Mouse (Mus musculus) liver (tissue): ENCODE results near the gene Gm28048.

ENCODE experiments used
- DNase-seq: peaks from one replicate; pipeline ENCODE4 v3.0.0-alpha.2; 2020; ENCODE audit warnings: mixed read lengths

Gene Gm28048

DNA sequence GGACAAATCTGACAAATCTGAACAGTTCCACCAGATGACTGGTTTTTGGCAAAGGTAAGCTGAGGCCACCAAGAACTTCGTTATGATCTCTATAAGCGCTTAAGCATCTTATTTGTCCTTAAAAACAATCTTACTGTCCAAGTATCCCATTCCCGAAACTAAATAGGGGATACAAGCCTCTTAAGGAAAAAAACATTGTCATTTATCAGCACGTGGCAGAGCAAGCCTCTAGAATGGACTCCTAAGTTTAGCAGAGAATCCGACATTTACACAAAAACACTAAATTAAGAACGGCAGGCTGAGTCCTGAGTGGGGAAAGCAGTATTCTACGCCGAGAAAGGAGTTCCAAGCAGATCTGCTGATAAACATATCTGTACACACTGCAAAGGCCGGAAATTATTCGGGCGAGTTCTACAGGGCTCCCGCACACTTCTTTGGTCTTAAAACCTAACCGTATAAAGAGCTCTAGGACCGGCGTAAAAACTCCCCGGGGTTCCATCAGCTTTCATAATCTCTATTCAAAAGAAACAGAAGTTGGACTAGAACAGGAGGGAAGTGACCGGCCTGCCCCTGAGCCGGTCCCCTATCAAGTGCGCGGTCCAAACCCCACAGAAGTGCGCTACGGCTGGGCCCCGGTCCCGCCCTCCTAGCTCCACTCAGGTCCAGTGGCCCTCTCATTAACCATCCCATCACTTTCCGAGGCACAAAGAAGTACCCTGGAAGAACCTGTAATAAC, 124.0 kb downstream of the Gm28048 start:
- DNase-seq: no peak

DNA sequence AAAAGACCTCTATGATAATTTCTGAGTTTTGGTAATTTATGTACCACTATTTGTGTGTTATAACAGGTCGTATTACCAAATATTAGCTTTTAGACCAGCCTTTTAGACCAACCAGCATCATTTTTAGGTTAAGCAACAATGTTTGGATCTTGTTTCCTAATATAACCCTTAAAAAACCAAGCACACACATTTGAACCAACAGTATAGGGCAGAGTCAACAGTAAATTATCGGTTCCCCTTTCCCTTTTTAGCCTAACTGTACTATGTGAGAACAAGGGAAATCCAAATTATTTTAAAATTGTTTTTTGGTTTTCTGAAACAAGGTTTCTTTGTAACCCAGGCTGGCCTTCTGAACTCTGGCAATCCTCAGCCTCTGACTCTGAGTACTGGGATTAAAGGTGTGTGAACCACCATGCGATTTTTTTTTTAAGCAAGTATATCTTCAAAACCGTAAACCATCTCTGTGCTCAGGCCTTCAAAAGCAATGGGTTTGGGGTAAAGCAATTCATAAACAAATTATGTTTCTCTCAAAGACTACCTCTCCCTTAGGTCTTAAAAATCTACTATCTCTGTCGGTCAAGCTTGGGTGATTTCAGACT, 124.7 kb downstream of the Gm28048 start:
- DNase-seq: no peak

DNA sequence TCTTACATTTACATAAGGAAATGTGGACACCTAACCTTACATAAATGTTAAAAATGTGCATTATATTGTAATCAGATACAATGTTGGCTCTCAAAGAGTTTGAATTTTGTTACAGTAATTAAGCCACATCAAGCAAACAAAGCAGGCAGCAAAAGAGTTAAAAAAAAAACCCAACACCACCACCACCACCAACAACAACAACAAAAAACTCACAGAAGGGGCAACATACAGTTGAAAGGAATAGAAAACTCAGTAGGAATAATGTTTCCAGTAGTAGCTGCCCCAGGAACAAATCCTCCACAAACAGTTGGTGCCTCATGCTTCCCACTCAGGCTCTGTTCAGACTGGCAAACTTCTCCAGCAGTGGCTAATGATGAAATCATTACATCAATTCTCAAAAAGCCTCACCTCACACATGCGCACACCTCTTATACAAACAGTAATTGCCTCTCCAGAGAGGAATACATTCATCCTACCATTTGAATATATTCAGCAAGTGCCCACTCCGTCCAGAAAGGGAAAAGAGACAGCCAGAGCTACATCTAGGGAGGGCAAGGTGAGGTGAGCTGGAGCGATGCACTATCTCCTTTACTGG, 125.4 kb downstream of the Gm28048 start:
- DNase-seq: no peak

DNA sequence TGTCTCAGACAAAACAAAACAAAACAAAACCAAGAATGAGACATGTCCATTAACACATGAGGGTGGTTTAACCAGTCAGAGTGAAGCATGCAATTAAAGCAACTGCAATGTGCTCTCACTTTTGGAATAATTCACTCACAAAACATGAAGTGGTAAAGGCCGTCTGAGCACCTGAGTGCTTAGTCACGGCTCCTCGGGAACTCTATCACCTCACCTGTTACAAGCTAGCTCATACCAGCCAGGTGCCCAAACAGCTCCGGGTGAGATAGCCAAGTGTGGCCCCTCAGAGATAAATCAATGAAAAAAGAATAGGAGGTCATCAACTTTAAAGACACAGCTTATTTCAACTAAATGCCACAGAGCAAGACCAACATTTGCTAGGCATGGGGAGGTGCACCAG, 127.3 kb downstream of the Gm28048 start:
- DNase-seq: no peak

DNA sequence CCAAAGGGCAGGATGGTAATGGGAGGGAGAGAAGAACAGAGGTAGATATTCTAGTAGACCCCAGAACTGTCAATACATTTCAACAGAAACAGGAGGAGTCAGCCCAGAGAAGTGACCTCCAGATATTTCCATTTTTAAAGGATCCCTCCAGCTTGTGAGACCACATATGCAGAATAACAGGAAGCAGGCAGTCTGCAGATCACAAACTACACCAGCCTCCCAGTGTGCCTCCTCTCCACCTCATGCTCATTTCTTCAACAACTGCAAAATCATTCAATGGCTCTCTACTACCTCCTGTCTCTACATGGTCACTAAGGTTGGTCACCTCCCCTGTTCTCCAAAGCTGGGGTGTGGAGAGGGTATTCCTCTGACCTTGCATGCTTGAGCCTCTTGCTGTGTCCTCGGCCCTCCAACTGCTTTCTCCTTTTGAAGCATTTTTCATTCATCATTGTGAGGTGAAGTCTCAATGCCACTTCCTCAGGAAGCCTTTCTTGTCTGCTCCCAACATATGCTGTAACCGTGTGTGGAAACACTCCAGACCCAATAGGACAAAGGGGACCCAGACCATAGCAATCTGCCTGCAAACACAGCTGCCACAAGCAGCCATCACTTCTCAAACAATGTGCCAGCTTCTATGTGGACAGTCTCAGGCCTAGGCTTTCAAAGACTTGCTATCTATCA, 128.3 kb downstream of the Gm28048 start:
- no peak for DNase-seq

DNA sequence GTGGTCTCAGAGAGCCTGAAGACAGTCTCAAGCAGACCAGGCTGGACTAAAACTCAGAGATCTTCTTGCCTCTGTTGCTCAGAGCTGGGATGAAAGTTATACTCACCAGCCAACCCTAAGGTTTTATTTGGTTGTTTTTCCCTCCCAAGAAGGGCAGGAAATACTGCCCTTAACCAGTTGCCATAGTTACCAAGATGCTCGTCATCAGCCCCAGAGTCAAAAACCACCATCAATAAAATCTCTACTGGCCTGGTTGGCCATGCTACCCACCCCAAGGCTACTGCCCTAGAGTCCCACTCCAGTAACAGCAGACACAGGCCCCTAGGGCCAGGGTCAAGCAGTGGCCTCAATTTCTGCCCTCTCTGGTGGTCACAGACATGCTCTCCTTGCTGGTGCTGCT, 129.4 kb downstream of the Gm28048 start:
- DNase-seq: no peak

DNA sequence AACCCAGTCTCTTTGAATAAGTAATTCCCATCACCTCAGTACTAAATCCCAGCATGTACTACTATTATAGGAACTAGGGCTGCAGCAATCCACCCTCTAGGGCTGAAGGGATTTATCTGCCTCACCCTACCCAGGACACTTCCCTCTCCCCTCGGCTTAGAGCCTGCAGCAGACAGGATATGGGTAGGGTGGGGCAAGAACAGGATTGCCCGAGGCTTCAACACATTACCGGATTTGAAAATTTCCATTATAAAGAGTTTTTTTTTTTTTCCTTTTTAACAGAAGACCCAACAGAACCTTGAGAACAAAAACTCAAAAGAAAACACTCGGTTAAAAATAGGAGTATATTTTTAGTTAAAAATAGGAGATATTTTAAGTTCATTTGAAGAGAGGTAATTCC, 130.5 kb downstream of the Gm28048 start:
- no peak for DNase-seq

DNA sequence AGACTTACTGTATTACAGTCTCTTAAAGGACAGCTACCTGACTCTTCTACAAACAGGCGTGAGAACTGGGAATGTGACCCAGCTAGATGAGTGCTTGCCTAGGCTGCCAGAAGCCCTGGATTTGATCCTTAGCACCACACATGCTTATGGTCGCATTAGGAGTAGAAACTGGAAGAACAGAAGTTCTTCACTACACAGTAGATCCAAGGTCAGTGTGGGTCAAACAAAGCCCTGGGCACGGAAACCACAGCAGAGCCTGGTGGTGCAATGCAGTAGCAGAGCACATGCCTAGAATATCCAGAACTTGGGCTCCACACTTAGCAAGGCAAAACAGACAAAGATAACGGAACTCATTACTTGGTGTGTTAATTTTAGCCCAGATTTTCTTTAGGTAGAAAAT, 131.8 kb downstream of the Gm28048 start:
- no peak for DNase-seq

DNA sequence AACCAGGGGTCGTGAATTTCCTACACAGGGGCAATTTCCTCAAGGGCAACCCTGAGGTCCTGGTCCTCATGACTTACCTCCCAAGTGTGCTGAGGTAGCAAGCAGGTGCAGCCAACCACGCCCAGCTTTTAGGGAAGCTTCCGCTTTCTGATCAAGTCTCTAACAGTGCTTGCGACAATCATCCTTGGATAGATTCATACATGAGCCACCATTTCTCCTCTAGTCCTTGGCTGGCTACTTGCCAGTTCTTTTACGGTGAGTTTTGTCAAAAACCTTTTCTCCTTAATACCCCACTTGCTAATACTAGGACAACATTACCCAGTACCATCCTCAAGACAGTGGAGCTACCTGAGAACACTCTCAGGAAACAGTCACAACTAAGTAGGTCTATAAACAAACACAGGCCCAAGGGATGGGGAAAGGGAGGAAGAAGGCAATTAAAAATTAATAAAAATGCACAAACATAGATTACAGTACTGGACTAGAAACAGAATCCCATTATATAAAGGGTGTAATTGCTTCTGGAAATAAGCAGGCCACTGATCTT, 133.2 kb downstream of the Gm28048 start:
- no peak for DNase-seq

DNA sequence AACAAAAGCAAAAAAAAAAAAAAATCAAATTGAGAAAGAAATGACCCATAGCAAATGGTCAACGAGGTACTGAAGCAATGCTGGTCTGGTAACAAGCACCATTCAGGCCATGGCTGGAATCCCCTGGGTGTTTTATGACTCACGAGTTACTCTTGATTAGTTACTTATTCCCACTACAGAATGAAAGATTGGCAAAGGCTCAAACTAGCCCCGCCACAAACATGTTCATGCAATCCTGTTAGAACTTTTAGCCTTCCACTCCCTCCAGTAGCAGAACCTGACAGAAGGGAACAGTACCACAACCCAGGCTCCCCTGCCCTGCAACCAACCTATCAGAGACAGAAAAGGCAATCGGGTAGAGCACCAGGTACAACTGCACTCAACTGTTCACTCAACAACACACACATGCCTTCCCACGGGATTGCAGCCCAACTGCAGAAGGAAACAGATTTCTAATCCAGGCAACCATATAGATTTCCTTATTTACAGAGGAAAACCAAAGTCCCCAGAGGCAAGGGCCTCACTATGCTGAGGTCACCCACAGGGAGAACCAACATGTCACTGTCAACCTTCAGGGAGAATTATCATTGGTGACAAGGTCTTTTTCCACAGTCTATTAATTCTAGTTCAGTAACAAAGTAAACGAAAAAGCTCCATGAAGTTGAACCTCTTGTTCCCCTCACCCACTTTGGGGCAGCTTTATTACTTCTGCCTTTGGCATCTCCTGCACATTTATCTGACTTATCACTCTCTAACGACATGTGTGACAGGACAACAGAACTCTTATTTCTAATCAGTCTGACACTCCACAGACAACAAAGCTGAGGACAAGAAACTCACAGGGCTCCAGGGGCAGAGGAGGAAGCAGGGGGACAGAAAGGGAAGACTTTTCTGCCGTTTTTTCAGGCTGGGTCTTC, 133.9 kb downstream of the Gm28048 start:
- no peak for DNase-seq

DNA sequence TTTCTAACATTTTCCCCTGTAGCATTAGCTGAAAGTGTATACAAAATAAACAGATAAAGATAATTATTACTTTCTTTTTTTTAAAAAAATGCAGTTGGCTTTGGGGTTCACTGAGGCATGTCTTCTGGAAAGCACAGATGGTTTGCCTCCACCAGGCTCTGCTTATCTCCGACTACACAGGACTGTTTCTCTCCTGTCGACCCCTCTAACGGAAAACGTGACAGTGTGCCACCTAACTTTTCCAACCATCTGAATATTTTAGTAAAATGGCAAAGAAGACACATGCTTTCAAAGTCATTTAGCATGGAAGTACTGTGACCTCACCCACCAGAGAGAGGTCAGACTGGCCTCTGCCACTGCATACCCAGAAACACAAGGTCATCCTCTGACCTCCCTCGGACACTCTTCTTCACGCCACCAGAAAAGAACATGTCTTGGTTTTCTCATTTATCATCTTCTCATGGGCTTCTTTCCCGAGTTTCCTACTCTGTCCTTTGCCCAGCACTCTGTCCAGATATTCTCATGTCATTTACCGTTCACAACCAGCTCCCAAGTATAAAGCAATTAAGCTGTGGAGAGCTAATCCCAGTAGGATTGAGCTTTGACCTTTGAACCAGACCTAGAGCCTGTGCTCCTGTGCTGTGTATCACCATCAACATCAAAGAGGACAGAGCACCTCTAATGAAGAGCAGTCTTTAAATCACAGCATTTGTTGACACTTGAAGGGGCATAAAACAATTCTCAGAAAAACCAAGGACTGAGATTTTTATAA, 134.7 kb downstream of the Gm28048 start:
- DNase-seq: no peak

DNA sequence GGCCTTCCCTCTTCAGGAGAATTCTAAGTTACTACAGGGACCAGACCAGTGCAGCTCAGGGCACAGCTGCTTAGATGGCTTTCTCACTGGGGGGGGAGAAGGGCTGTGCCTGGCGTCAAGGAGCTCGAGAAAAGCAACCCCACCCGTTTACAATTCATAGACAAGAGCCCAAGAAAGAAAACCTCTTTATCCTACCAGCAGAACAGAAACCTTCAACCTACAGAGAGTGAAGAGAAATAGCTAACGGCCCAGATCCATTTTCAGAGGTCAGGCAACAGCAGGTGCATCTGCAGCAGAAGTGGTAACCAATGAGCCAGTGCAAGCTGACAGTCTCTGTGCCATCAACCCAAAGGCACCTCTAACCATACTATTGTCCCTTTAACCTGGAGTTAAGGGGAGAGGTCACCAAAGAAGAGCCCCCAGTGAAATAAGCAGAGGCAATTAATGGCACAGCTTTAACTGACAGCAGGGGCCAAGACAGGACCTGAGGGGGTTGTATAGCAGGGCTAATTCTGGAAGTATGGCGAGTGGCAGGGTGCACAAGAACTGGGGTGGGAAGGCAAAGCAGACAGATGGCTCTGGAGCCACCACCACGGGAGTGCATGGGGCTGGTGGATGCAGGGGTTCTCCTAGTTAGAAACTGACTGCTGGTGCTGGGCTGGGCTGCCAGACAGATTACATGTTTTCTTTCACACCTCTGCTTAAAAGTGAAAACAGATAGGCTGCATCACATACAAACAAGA, 135.6 kb downstream of the Gm28048 start:
- DNase-seq: no peak

DNA sequence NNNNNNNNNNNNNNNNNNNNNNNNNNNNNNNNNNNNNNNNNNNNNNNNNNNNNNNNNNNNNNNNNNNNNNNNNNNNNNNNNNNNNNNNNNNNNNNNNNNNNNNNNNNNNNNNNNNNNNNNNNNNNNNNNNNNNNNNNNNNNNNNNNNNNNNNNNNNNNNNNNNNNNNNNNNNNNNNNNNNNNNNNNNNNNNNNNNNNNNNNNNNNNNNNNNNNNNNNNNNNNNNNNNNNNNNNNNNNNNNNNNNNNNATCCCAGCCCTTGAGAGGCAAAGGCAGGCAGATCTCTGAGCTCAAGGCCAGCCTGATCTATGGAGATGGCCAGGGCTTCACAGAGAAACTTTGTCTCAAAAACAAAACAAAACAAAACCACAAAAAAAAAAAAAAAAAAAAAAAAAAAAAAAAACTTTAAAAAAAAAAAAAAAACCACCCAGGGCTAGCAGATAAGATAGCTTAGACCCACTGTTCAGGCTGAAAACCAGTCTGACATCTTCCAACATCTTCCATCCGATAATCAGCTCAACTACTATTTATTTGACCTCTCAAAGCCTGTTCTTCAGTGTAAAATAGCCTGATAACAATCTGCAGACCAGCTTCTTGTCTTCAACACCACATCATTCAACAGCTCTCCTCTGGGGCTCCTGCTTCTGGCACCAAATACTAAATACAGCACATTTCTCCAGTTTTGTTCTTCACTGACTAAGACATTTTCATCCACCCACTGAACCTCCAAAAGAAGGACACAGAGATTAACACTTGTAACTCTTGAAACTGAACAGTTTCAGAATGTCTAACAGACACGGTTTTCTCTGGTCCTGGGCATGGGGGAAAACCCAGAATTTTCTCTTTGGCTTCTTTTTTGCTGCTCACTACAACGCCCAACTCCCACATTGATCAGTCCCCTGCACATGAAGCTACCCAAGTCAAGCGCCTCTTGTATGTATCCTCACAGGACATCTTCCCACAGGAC, 136.9 kb downstream of the Gm28048 start:
- no peak for DNase-seq

DNA sequence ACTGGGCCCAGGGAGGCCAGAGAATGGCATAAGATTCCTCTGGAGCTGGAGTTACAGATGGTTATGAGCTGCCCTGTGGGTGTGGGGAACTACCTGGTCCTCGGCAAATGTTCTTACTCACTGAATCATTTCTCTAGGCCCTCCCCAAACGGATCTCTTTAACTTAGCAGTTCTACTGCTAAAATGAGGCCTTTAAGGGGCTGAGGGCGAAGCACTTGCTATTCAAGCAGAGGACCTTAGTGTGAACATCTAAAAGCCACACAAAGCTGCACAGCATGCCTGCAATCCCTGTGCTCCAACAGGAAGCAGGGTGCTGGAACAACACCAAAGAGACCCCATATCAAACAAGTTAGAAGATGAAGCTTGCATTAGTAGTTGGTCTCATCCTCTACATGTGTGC, 142.4 kb downstream of the Gm28048 start:
- no peak for DNase-seq

DNA sequence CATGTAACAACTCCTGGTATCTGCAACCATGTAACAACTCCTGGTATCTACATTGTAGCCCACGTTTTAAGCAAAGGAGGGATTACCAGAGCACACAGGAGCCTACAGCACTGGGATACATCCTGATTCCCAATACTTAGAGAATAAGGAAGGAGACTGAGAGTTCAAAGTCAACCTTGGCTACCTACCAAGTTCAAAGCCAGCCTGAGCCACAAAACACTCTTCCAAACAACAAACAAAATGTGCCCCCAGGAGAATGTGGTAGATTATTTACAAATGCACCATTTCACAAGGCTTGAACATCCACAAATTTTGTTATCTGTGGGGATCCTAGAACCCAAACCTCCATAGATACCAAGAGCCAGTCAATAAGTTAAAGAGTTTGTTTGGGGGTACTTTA, 143.5 kb downstream of the Gm28048 start:
- DNase-seq: no peak

DNA sequence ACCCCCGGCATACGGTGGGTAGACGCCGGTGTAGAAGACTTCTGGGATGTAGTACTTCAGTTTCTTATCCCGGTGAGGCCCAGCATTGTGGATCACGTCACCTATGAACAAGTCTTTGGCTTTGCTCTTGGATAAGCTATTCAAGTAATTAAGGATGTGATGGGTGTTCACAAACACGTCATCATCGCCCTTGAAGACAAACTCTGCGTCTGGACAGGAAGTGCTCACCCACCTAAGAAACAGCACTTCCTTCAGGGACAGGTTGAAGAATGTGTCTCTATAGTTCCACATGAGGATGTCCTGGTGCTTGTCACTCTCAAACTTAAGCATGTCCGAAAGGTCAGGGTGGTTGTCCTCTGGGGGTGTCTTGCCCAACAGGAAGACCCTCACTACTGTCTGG, 145.6 kb downstream of the Gm28048 start:
- no peak for DNase-seq

DNA sequence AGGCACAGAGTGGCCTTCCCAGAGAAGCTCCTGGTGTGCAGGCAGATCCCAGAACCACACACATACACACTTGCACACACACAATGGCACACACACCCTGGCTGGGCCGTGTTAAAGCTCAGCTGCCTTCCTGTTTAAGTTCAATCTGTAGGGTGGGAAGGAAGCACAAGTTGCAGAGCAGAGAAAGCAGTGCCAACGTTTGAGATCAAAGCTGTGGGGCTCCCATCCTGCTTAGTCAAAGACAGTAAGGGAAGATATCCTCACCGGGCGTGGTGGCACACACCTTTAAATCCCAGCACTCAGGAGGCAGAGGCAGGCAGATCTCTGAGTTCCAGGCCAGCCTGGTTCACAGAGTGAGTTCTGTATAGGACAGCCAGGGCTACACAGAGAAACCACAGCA, 149.3 kb downstream of the Gm28048 start:
- no peak for DNase-seq

DNA sequence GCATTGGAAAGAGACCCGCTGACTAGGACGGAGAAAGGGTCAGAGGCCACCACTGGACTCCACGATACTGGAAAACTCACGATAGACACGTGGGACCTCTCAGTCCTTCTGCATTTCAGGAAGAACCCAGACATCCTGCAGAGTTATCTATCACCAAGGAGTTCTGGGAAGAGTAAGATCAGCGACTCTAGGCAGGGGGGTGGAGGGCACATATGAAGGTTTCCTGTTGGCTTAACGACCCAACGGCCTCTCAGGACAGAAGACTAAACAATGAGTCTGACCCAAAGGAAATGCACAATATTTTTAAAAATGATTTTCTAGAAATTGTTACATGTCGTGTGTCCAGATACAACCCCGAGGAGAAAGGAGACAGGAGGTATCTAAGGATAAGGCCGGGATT, 150.0 kb downstream of the Gm28048 start:
- no peak for DNase-seq

DNA sequence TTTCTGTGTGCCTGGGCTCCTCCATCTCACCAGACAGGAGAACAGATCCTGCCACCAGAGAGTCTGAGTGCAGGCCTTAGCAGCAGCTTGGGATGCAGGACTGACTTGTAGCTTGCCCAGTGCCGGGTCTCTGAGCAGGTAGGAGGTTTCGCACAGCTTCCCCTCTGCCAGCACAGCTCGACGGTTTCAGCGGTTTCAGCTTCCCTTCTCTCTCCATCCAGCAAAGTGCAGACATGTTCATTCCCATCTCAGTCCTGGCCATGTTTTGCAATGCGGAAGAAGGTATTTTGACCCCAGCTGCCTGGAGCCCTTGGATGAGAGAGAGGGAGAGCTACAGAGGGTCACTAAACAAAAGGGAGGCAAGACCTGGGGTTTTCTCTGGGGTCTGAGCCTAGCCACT, 151.2 kb downstream of the Gm28048 start:
- DNase-seq: no peak

DNA sequence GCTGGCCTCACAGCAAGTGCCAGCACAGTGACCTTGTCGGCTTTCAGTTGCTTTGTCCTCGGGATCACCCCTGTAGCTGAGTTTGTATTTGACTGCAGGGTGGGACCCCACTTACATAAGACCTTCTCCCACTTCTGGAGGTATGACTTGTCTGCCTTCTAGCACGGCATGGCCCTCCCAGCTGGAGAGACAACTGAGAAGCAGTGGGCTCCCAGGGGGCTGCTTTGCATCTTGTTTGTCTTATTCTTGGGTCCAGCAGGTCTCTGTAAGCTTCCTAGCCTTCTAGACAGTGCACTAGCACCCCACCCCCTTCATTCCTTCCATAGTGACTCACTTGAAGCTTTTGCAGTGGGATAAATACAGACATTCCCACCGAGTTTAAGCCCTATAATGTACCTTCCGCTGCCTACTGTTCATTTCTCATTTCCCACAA, 151.7 kb downstream of the Gm28048 start:
- no peak for DNase-seq
